Mouse (Mus musculus) cerebellum, adult 2 months (tissue): ENCODE measurements around the gene Rps3. TPM values are rescaled to one million over a fixed set of nuclear protein-coding genes. Genes with fewer than 3 reads are reported as not detected.
"Not testable (repeated sequence)": the region's sequence is repeated elsewhere in the genome, so short reads cannot be mapped to it uniquely, and the experiment has no call there.

Experiments used
- DNase-seq, 2 experiments: peaks; one replicate each; pipeline ENCODE4 v3.0.0; 2021
- H3K27ac ChIP-seq: fragments of 200-500 bp; 2 replicates; pipeline ENCODE4 v1.5.1; 2012; ENCODE audit warnings: low read length, control low read depth, inconsistent platforms; ENCODE audit not compliant: insufficient read depth
- H3K27me3 ChIP-seq: fragments of 200-500 bp; 2 replicates; pipeline ENCODE4 v1.6.1; 2012; ENCODE audit warnings: inconsistent platforms, mild to moderate bottlenecking, low read length, moderate library complexity; ENCODE audit not compliant: control insufficient read depth, insufficient read depth
- H3K4me1 ChIP-seq: fragments of 200-500 bp; 2 replicates; pipeline ENCODE4 v1.6.1; 2011; ENCODE audit warnings: low read length; ENCODE audit not compliant: control insufficient read depth, insufficient read depth
- H3K4me3 ChIP-seq: fragments of 200-500 bp; replicated peaks from 2 replicates; pipeline ENCODE3; 2011; ENCODE audit warnings: mild to moderate bottlenecking, low read depth, low read length, control low read depth; ENCODE audit not compliant: insufficient read depth
- CTCF ChIP-seq: fragments of 200-500 bp; IDR thresholded peaks from 2 replicates; pipeline ENCODE4 v1.5.1; 2011; ENCODE audit warnings: low read depth, mild to moderate bottlenecking, control low read depth, low read length, moderate library complexity, borderline replicate concordance; ENCODE audit not compliant: insufficient read depth
- POLR2A ChIP-seq: fragments of 200-500 bp; IDR thresholded peaks from 2 replicates; pipeline ENCODE4 v1.6.1; 2011; ENCODE audit warnings: low read length, control low read depth, borderline replicate concordance; ENCODE audit not compliant: insufficient read depth
- WGBS: fragments of 180-500 bp; shearing (Covaris S2); methylation state at CpG from one replicate; pipeline ENCODE4 v1.1.7; 2018; 5-methylcytosine and 5-hydroxymethylcytosine counted together
- polyA plus RNA-seq: library from polyadenylated mRNA; depleted of rRNA; stranded (reverse); fragments of >200 nt; gene quantifications from 2 replicates; pipeline ENCODE4 v1.2.3, GENCODE M21; 2012

Gene Rps3
- polyA plus RNA-seq, 1 experiment, result 434 TPM

GRCm38 (mm10) chr7:99518954-99519644 lies 35.6 kb upstream of the Rps3 start:
- TF ChIP-seq POLR2A, result no peak
- TF ChIP-seq CTCF, result no peak
- DNase-seq, result no peak
- H3K4me1 ChIP-seq, result no peaks in the 10 kb centered on the region
- H3K4me3 ChIP-seq, result no peak overlapping the region
- WGBS, result 81% methylated on average over 4 of the region's 4 CpGs
- no peaks in the 10 kb centered on the region for H3K27me3 ChIP-seq
- H3K27ac ChIP-seq, result no peak overlapping the region

- Histone ChIP-seq H3K4me1 (no peaks in the 10 kb centered on the region), H3K27ac (no peak overlapping the region), H3K27me3 (no peaks in the 10 kb centered on the region), H3K4me3 (no peak overlapping the region)
- no peak for DNase-seq
- TF ChIP-seq POLR2A (no peak), CTCF (no peak)
- WGBS, result 96% methylated on average over 3 of the region's 3 CpGs
These were observed 33.2 kb upstream of the Rps3 start for GRCm38 (mm10) chr7:99516814-99517157.

GRCm38 (mm10) chr7:99516092-99516813 lies 32.7 kb upstream of the Rps3 start:
- 81% methylated on average over 9 of the region's 9 CpGs for WGBS
- no peak overlapping the region for H3K4me3 ChIP-seq
- TF ChIP-seq POLR2A, result no peak
- no peak for TF ChIP-seq CTCF
- no peaks in the 10 kb centered on the region for H3K4me1 ChIP-seq
- no peaks in the 10 kb centered on the region for H3K27me3 ChIP-seq
- DNase-seq, result peak; percentile 29 to 37
- H3K27ac ChIP-seq, result no peak overlapping the region

- Histone ChIP-seq H3K4me3 (no peak overlapping the region), H3K4me1 (no peaks in the 10 kb centered on the region), H3K27me3 (no peaks in the 10 kb centered on the region), H3K27ac (no peak overlapping the region)
- peak in 1 of 2 experiments; percentile 25 for DNase-seq
- TF ChIP-seq POLR2A, result no peak
- TF ChIP-seq CTCF, result no peak
- 8% methylated on average over 8 of the region's 8 CpGs for WGBS
These were observed 26.6 kb upstream of the Rps3 start for GRCm38 (mm10) chr7:99510087-99510501.

GRCm38 (mm10) chr7:99508187-99508586 lies 24.6 kb upstream of the Rps3 start:
- not testable (repeated sequence) for H3K4me3 ChIP-seq, H3K4me1 ChIP-seq, DNase-seq, H3K27me3 ChIP-seq, H3K27ac ChIP-seq
- WGBS, result 29% methylated on average over 2 of the region's 2 CpGs

- Histone ChIP-seq H3K4me3 (no peak overlapping the region), H3K27ac (no peak overlapping the region), H3K4me1 (no peaks in the 10 kb centered on the region), H3K27me3 (no peaks in the 10 kb centered on the region)
- TF ChIP-seq CTCF, result no peak
- no peak for TF ChIP-seq POLR2A
- no peak for DNase-seq
These were observed 21.0 kb upstream of the Rps3 start for GRCm38 (mm10) chr7:99504556-99504955.

GRCm38 (mm10) chr7:99501148-99501547 lies 17.6 kb upstream of the Rps3 start:
- WGBS, result 63% methylated on average over 1 of the region's 1 CpGs
- no peak overlapping the region for H3K27ac ChIP-seq
- no peak for DNase-seq
- no peaks in the 10 kb centered on the region for H3K4me1 ChIP-seq
- no peaks in the 10 kb centered on the region for H3K27me3 ChIP-seq
- no peak overlapping the region for H3K4me3 ChIP-seq
- TF ChIP-seq POLR2A (no peak), CTCF (no peak)

GRCm38 (mm10) chr7:99500655-99501054 lies 17.1 kb upstream of the Rps3 start:
- no peak overlapping the region for H3K4me3 ChIP-seq
- 53% methylated on average over 5 of the region's 5 CpGs for WGBS
- DNase-seq, result no peak
- no peak overlapping the region for H3K27ac ChIP-seq
- no peaks in the 10 kb centered on the region for H3K4me1 ChIP-seq
- TF ChIP-seq POLR2A (no peak), CTCF (no peak)
- H3K27me3 ChIP-seq, result no peaks in the 10 kb centered on the region
